Mouse (Mus musculus): ENCODE measurements at regions not wholly inside any gene's neighbourhood (a gene's known extent, or its start where the extent isn't known, plus 50 kb on each side); places are given as distances from the start of the nearest gene placed in this dataset.

- TF ChIP-seq POLR2A (IDR thresholded peaks at IDR 0.05; ENCODE audit: extremely low read depth, insufficient read depth, low read length) (no peak), CTCF (IDR thresholded peaks at IDR 0.05; ENCODE audit: extremely low read depth, insufficient read depth, low read length) (no peak)
Observed at GRCm38 (mm10) chr9:101469756-101470155, 218.2 kb upstream of the Ppp2r3a start.

All from cortical plate, adult 2 months (tissue).